Mouse (Mus musculus) midbrain, embryonic 14.5 days (tissue): ENCODE results near the gene Ilf3. TPM values are rescaled to one million over a fixed set of nuclear protein-coding genes. Genes with fewer than 3 reads are reported as not detected.

Experiments used
- ATAC-seq: fragments of 200-750 bp; cut with Nextera tagmentation; 2 replicates; pipeline ENCODE4 v1.8.0; 2017; ENCODE audit warnings: moderate number of reproducible peaks, moderate library complexity; ENCODE audit not compliant: low FRiP score, low TSS enrichment
- DNase-seq: peaks from one replicate; pipeline ENCODE4 v3.0.0-alpha.2; 2015
- H3K27ac ChIP-seq: fragments of 300-500 bp; sonication (generic); replicated peaks from 2 replicates; pipeline ENCODE4 v1.5.1; 2014; ENCODE audit warnings: mild to moderate bottlenecking, low read depth, low read length, moderate library complexity
- H3K27me3 ChIP-seq: fragments of 300-500 bp; sonication (generic); 2 replicates; pipeline ENCODE4 v1.6.1; 2014; ENCODE audit warnings: low read length, control low read depth, mixed read lengths; ENCODE audit not compliant: control insufficient read depth, insufficient read depth
- H3K36me3 ChIP-seq: fragments of 300-500 bp; sonication (generic); 2 replicates; pipeline ENCODE4 v1.6.1; 2014; ENCODE audit warnings: low read length, control low read depth; ENCODE audit not compliant: control insufficient read depth, insufficient read depth
- H3K4me1 ChIP-seq: fragments of 300-500 bp; sonication (generic); 2 replicates; pipeline ENCODE4 v1.6.1; 2014; ENCODE audit warnings: mild to moderate bottlenecking, antibody characterized with exemption, low read length, control low read depth; ENCODE audit not compliant: control insufficient read depth, insufficient read depth
- H3K4me2 ChIP-seq: fragments of 300-500 bp; sonication (generic); 2 replicates; pipeline ENCODE4 v1.6.1; 2014; ENCODE audit warnings: mild to moderate bottlenecking, low read length, moderate library complexity
- H3K4me3 ChIP-seq: fragments of 300-500 bp; sonication (generic); replicated peaks from 2 replicates; pipeline ENCODE4 v1.5.1; 2014; ENCODE audit warnings: low read depth, low read length
- H3K9ac ChIP-seq: fragments of 300-500 bp; sonication (generic); replicated peaks from 2 replicates; pipeline ENCODE4 v1.6.1; 2014; ENCODE audit warnings: mild to moderate bottlenecking, low read length, moderate library complexity
- H3K9me3 ChIP-seq: fragments of 300-500 bp; sonication (generic); 2 replicates; pipeline ENCODE4 v1.6.1; 2016; ENCODE audit warnings: low read length, control low read depth, mixed read lengths; ENCODE audit not compliant: control insufficient read depth
- WGBS: fragments of 180-500 bp; shearing (Covaris S2); extraction: QIAGEN DNeasy Blood & Tissue Kit; methylation state at CpG from one replicate; pipeline ENCODE4 v1.1.7; 2014; 5-methylcytosine and 5-hydroxymethylcytosine counted together
- polyA plus RNA-seq: library from polyadenylated mRNA; unstranded; fragments of >200 nt; fragmentation: Nextera tagmentation; extraction: Ambion mirVana; gene quantifications from 2 replicates; pipeline ENCODE4 v1.2.1, GENCODE M21; 2014

Ilf3 gene
- polyA plus RNA-seq, 1 experiment from 2014 or later = 267 TPM

DNA sequence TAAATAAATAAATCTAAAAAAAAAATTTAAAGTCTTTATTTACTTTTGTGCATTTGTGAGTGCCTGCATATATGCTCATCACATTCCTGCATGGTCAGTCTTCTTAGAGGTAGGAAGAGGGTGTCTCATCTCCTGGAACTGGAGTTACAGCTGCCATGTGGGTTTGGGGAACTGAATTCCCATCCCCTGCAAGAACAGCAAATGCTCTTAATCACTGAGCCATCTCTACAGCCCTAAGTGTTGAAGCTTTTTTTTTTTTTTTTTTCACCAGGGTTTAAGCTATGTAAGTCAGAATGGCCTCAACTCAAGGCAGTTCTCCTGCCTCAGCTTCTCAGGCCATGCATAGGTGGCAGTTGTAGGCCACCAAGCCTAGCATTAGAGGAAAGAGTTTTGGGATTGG is 32.9 kb upstream of the Ilf3 start:
- ATAC-seq = no peak
- Histone ChIP-seq H3K9ac (no peak overlapping the region), H3K4me3 (no peak overlapping the region), H3K9me3 (no peaks in the 10 kb centered on the region), H3K27me3 (no peaks in the 10 kb centered on the region), H3K4me1 (no peaks in the 10 kb centered on the region), H3K36me3 (no peaks in the 10 kb centered on the region), H3K27ac (no peak overlapping the region), H3K4me2 (no peak overlapping the region)
- no peak for DNase-seq

- Histone ChIP-seq H3K4me1 (no peaks in the 10 kb centered on the region), H3K4me3 (no peak overlapping the region), H3K9me3 (no peaks in the 10 kb centered on the region), H3K27ac (no peak overlapping the region), H3K9ac (no peak overlapping the region), H3K27me3 (no peaks in the 10 kb centered on the region), H3K36me3 (0 out of 2 replicates have a peak, but pooled peaks cover 3% of the 10 kb centered on the region), H3K4me2 (no peak overlapping the region)
- 84% methylated on average over 4 of the region's 4 CpGs for WGBS
- ATAC-seq (no peak), DNase-seq (no peak)
Measured at GRCm38 (mm10) chr9:21335391-21335790, 32.3 kb upstream of the Ilf3 start.

- no peaks in the 10 kb centered on the region for H3K9me3 ChIP-seq
- H3K4me3 ChIP-seq = no peak overlapping the region
- ATAC-seq (no peak), DNase-seq (no peak)
- H3K36me3 ChIP-seq = 0 out of 2 replicates have a peak, but pooled peaks cover 3% of the 10 kb centered on the region
- no peaks in the 10 kb centered on the region for H3K27me3 ChIP-seq
- no peak overlapping the region for H3K27ac ChIP-seq
- no peaks in the 10 kb centered on the region for H3K4me1 ChIP-seq
- WGBS = 84% methylated on average over 8 of the region's 8 CpGs
- H3K4me2 ChIP-seq = no peak overlapping the region
- no peak overlapping the region for H3K9ac ChIP-seq
Measured at GRCm38 (mm10) chr9:21336491-21336890, 31.2 kb upstream of the Ilf3 start.

GRCm38 (mm10) chr9:21337652-21338051 is 30.0 kb upstream of the Ilf3 start:
- DNase-seq = no peak
- no peak for ATAC-seq
- Histone ChIP-seq H3K9ac (no peak overlapping the region), H3K4me3 (no peak overlapping the region), H3K4me2 (no peak overlapping the region), H3K36me3 (peaks cover 9% of the 10 kb centered on the region; the same call in 1 of the 2 replicates), H3K27me3 (no peaks in the 10 kb centered on the region), H3K4me1 (no peaks in the 10 kb centered on the region), H3K27ac (no peak overlapping the region), H3K9me3 (no peaks in the 10 kb centered on the region)
- 17% methylated on average over 20 of the region's 20 CpGs for WGBS

- Histone ChIP-seq H3K9ac (no peak overlapping the region), H3K4me1 (no peaks in the 10 kb centered on the region), H3K27ac (no peak overlapping the region), H3K4me2 (no peak overlapping the region), H3K9me3 (no peaks in the 10 kb centered on the region), H3K4me3 (no peak overlapping the region), H3K36me3 (peaks cover 31% of the 10 kb centered on the region), H3K27me3 (no peaks in the 10 kb centered on the region)
- DNase-seq (no peak), ATAC-seq (no peak)
- WGBS = 90% methylated on average over 4 of the region's 4 CpGs
Measured at GRCm38 (mm10) chr9:21340411-21340810, 27.3 kb upstream of the Ilf3 start.

DNA sequence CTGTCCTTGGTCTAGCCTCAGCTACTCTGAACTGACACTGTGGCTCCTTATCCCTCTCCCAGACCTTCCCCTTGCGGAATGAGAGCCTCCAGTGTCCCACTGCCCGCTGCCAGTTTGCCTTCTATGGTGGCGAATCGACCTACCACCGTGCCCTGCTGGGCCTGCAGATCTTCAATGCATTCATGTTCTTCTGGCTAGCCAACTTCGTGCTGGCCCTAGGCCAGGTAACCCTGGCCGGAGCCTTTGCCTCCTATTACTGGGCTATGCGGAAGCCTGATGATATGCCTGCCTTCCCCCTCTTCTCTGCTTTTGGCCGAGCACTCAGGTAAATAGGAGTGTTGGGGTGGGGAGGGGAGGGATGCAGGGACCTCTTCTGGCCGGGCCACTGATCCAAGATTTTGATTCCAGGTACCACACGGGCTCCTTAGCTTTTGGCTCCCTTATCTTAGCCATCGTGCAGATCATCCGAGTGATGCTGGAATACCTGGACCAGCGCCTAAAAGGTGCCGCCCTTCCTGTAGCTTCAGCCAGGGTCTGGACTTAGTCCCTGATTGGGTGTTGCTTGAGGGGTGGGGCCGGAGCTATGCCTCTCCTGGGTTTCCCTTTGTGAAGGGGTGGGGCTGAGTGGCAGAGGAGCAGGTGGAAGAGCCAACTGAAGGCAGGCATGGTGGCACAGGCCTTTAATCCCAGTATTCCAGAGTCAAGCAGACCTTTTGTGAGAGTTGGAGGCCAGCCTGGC is 20.9 kb upstream of the Ilf3 start:
- H3K9ac ChIP-seq = no peak overlapping the region
- ATAC-seq (no peak), DNase-seq (no peak)
- H3K36me3 ChIP-seq = peaks cover 69% of the 10 kb centered on the region
- H3K9me3 ChIP-seq = no peaks in the 10 kb centered on the region
- H3K4me3 ChIP-seq = no peak overlapping the region
- H3K27me3 ChIP-seq = no peaks in the 10 kb centered on the region
- H3K27ac ChIP-seq = no peak overlapping the region
- H3K4me2 ChIP-seq = no peak overlapping the region
- 76% methylated on average over 16 of the region's 16 CpGs for WGBS
- no peaks in the 10 kb centered on the region for H3K4me1 ChIP-seq

DNA sequence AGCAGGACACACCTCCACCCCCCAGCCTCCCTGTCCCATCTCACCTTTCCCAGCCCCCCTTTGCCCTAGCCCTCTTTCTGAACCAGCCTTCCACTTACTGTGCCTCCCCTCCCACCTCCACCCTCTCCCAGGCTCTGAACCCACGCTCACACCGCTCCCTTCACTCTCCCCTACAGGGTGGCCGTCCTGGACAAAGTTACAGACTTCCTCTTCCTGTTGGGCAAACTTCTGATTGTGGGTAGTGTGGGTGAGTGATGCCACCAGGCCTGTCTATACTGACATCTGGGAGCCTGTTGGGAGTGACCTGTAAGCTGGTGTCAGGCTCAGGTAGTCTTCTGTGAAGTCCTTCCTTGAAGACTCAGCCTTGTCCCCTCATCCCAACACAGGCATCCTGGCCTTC is 19.5 kb upstream of the Ilf3 start:
- DNase-seq (no peak), ATAC-seq (no peak)
- Histone ChIP-seq H3K36me3 (peaks cover 63% of the 10 kb centered on the region), H3K27ac (no peak overlapping the region), H3K4me2 (no peak overlapping the region), H3K4me1 (no peaks in the 10 kb centered on the region), H3K9me3 (no peaks in the 10 kb centered on the region), H3K4me3 (no peak overlapping the region), H3K27me3 (no peaks in the 10 kb centered on the region), H3K9ac (no peak overlapping the region)
- WGBS = 94% methylated on average over 3 of the region's 3 CpGs

GRCm38 (mm10) chr9:21351178-21351577 is 16.5 kb upstream of the Ilf3 start:
- no peaks in the 10 kb centered on the region for H3K4me1 ChIP-seq
- H3K9ac ChIP-seq = no peak overlapping the region
- H3K27ac ChIP-seq = no peak overlapping the region
- no peak overlapping the region for H3K4me2 ChIP-seq
- no peak overlapping the region for H3K4me3 ChIP-seq
- DNase-seq (no peak), ATAC-seq (no peak)
- peaks cover 65% of the 10 kb centered on the region for H3K36me3 ChIP-seq
- H3K9me3 ChIP-seq = no peaks in the 10 kb centered on the region
- 93% methylated on average over 7 of the region's 7 CpGs for WGBS
- no peaks in the 10 kb centered on the region for H3K27me3 ChIP-seq

DNA sequence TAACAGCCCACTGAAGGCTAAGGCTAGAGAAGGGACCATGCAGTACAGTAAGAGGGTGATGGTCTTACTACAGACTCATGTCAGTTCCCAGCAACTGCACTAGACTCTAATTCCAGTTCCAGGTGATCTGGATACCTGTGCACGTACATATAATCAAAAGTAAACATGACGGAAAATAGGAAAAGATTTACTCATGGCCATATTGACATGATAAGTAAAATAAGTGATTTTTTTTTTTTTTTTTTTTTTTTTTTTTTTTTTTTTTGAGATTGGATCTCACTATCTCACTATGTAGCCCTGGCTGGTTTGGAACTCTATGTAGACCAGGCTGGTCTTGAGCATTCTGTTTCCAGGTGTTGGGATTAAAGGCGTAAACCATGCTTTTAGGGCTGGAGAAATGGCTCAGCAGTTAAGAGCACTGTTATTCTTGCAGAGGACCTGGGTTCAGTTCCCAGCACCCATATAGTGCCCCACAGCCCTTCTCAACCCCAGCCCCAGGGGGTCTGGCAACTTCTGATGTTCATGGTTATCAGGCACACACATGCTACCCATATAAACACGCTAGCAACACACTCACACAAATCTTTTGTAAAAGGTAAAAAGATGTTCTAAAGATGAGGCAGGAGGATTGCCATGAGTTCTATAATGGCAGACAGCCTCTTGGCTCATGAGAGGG is 15.8 kb upstream of the Ilf3 start:
- Histone ChIP-seq H3K36me3 (peaks cover 64% of the 10 kb centered on the region), H3K4me1 (no peaks in the 10 kb centered on the region), H3K27me3 (no peaks in the 10 kb centered on the region), H3K4me3 (no peak overlapping the region), H3K9ac (no peak overlapping the region), H3K4me2 (no peak overlapping the region), H3K9me3 (no peaks in the 10 kb centered on the region), H3K27ac (no peak overlapping the region)
- DNase-seq = no peak
- ATAC-seq = no peak
- WGBS = 92% methylated on average over 4 of the region's 4 CpGs
